In genomic region chr3:125794606-125795005, GRCm38 (mm10) we compare ENCODE assay signal across 13 mouse cellular contexts.
"Had no signal": no experiment of that assay in that cellular context is flagged by ENCODE, and none has a peak within 500 bp of the region (broad histone marks: within the 10 kb centered on the region; RNA-seq: fewer than 3 reads in every experiment).

No protein-coding gene starts in this region.

- H3K4me1 ChIP-seq: limb, embryonic 13.5 days; liver, embryonic 15.5 days; midbrain, embryonic 10.5 days; neural tube, embryonic 12.5 days had no signal

- DNase-seq: layer of hippocampus, postnatal 36 days; lung, embryonic 14.5 days; lung, postnatal 10 days; lung, postnatal 4 days; midbrain, embryonic 14.5 days; thymus, postnatal 25 days had no signal

- H3K9ac ChIP-seq: limb, embryonic 13.5 days; liver, embryonic 15.5 days; lung, embryonic 14.5 days; neural tube, embryonic 12.5 days had no signal

- H3K27me3 ChIP-seq: limb, embryonic 13.5 days; liver, embryonic 15.5 days; neural tube, embryonic 12.5 days had no signal

- H3K9me3 ChIP-seq: limb, embryonic 13.5 days; liver, embryonic 15.5 days; midbrain, embryonic 10.5 days; neural tube, embryonic 12.5 days had no signal

- H3K27ac ChIP-seq: limb, embryonic 13.5 days; liver, embryonic 15.5 days; midbrain, embryonic 10.5 days; neural tube, embryonic 12.5 days; stomach, postnatal 0 days had no signal

- H3K36me3 ChIP-seq: limb, embryonic 13.5 days; liver, embryonic 15.5 days; midbrain, embryonic 10.5 days; neural tube, embryonic 12.5 days had no signal

- H3K4me2 ChIP-seq: limb, embryonic 13.5 days; liver, embryonic 11.5 days; liver, embryonic 15.5 days; lung, embryonic 14.5 days; neural tube, embryonic 12.5 days had no signal

- H3K4me3 ChIP-seq: limb, embryonic 13.5 days; liver, embryonic 15.5 days; midbrain, embryonic 10.5 days; myocyte; neural tube, embryonic 12.5 days had no signal
